ENCODE assay signal across 22 mouse cellular contexts in the genomic region with DNA sequence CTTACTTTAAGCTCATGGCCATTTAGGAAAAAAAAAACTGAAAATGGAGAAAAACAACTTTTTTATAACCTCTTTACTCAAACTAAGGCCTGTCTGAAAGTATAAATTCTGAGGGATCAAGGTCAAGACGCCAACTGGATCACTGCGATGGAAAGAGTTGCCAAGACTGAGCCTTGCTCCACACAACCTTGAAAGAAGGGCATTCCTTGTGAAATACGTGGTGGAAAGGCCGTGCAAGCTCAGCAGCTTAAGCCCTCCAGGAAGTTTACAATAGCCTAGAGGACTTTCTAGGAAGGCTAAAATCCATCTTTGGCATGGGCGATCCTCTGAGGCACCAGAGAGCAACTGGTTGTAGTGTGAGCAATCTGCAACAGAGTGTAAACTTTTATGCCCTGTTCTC. TPM values are rescaled to one million over a fixed set of nuclear protein-coding genes. Genes with fewer than 3 reads are reported as not detected.
DNase-seq lines count a peak whose midpoint lies in the region; ATAC-seq lines count a peak whose summit lies in the region.
"Had no signal": no experiment of that assay in that cellular context is flagged by ENCODE, and none has a peak within 500 bp of the region (broad histone marks: within the 10 kb centered on the region; RNA-seq: fewer than 3 reads in every experiment).

No protein-coding gene starts in this region.

- no peaks in the 10 kb centered on the region for H3K36me3 ChIP-seq in kidney, embryonic 16.5 days (ENCODE audit: insufficient read depth, low read length)
- no peaks in the 10 kb centered on the region for H3K36me3 ChIP-seq in forebrain, embryonic 11.5 days (ENCODE audit: control insufficient read depth, insufficient read depth, low read length)
- H3K36me3 ChIP-seq: heart, embryonic 13.5 days had no signal

- H3K9ac ChIP-seq in kidney, embryonic 16.5 days (replicated peaks; ENCODE audit: low read length) = no peak overlapping the region
- no peak overlapping the region for H3K9ac ChIP-seq in forebrain, embryonic 11.5 days (ENCODE audit: low read length)
- H3K9ac ChIP-seq: forebrain, embryonic 13.5 days; heart, embryonic 13.5 days; hindbrain, embryonic 14.5 days had no signal

- no peak overlapping the region for H3K4me2 ChIP-seq in kidney, embryonic 16.5 days (replicated peaks; ENCODE audit: low read depth, low read length)
- H3K4me2 ChIP-seq in forebrain, embryonic 11.5 days (ENCODE audit: low read depth, low read length, severe bottlenecking) = no peak overlapping the region
- H3K4me2 ChIP-seq: forebrain, embryonic 13.5 days; heart, embryonic 13.5 days; hindbrain, embryonic 14.5 days had no signal

- no peak overlapping the region for H3K4me3 ChIP-seq in kidney, embryonic 16.5 days (ENCODE audit: low read length)
- H3K4me3 ChIP-seq in forebrain, embryonic 11.5 days (ENCODE audit: low read depth, low read length) = no peak overlapping the region
- H3K4me3 ChIP-seq: forebrain, embryonic 13.5 days; heart, embryonic 13.5 days; layer of hippocampus, adult 2 months had no signal

- no peak overlapping the region for H3K27ac ChIP-seq in kidney, embryonic 16.5 days (ENCODE audit: low read length)
- no peak overlapping the region for H3K27ac ChIP-seq in forebrain, embryonic 11.5 days (ENCODE audit: low read depth, low read length)
- H3K27ac ChIP-seq: forebrain, embryonic 13.5 days; heart, embryonic 13.5 days; hindbrain, embryonic 14.5 days; layer of hippocampus, adult 2 months had no signal

- WGBS in kidney, embryonic 16.5 days = 77% methylated on average over 5 of the region's 5 CpGs
- WGBS in forebrain, embryonic 11.5 days = 83% methylated on average over 5 of the region's 5 CpGs

- no peak for ATAC-seq in kidney, embryonic 16.5 days (ENCODE audit: low FRiP score, low TSS enrichment)
- ATAC-seq in forebrain, embryonic 11.5 days (replicated peaks; ENCODE audit: low FRiP score) = no peak
- ATAC-seq: forebrain, embryonic 13.5 days; intestine, embryonic 16.5 days had no signal

- H3K27me3 ChIP-seq in kidney, embryonic 16.5 days (ENCODE audit: insufficient read depth, low read length) = no peaks in the 10 kb centered on the region
- H3K27me3 ChIP-seq in forebrain, embryonic 11.5 days (ENCODE audit: control insufficient read depth, insufficient read depth, low read length) = no peaks in the 10 kb centered on the region
- H3K27me3 ChIP-seq: forebrain, embryonic 13.5 days; heart, embryonic 13.5 days had no signal

- no peaks in the 10 kb centered on the region for H3K4me1 ChIP-seq in kidney, embryonic 16.5 days (ENCODE audit: insufficient read depth, low read length)
- H3K4me1 ChIP-seq in forebrain, embryonic 11.5 days (replicated peaks; ENCODE audit: control insufficient read depth, insufficient read depth, low read length) = no peaks in the 10 kb centered on the region
- H3K4me1 ChIP-seq: forebrain, embryonic 13.5 days had no signal

- H3K9me3 ChIP-seq in kidney, embryonic 16.5 days (ENCODE audit: low read length) = no peaks in the 10 kb centered on the region
- H3K9me3 ChIP-seq in forebrain, embryonic 11.5 days (ENCODE audit: control insufficient read depth, low read length) = no peaks in the 10 kb centered on the region
- H3K9me3 ChIP-seq: forebrain, embryonic 13.5 days; heart, embryonic 13.5 days had no signal

- DNase-seq in kidney, adult 9 months = peak; percentile 9
- peak; percentile 60 for DNase-seq in adrenal gland, adult 2 months
- peak; percentile 56 for DNase-seq in adrenal gland, postnatal 14 days
- peak; percentile 8 for DNase-seq in kidney, postnatal 10 days
- no peak for DNase-seq in forebrain, embryonic 11.5 days (ENCODE audit: low spot score)
- DNase-seq in urinary bladder, postnatal 4 days (ENCODE audit: low spot score in 2 of 2) = no peak
- DNase-seq in right cerebral cortex, postnatal 4 days = no peak
- DNase-seq: cerebellum, adult 9-11 months; gastrocnemius, postnatal 14 days; heart, adult 18-20 months; layer of hippocampus, postnatal 36 days; liver; lung, postnatal 10 days; spleen, adult 18-20 months; thymus, postnatal 36 days had no signal

RNA-seq across cellular contexts. Expression of gene Fbxl7, which starts 27.9 kb away (rescaled TPM):
- polyA plus RNA-seq in kidney, embryonic 16.5 days (2015; fragmentation: Nextera tagmentation; extraction: Ambion mirVana) = 13.1 and 18.1 TPM in 2 replicates
- total RNA-seq in adrenal gland, adult 2 months (2021) = 10 to 100 TPM; 10.8 to 11.2 TPM
- polyA plus RNA-seq in adrenal gland, adult 2 months (2012; rRNA removed) = 9.6 and 11.9 TPM in 2 replicates
- total RNA-seq in adrenal gland, postnatal 14 days (2021) = 9.9 and 11.2 TPM in 2 replicates
- polyA plus RNA-seq in forebrain, embryonic 11.5 days (2014; fragmentation: Nextera tagmentation; extraction: Ambion mirVana) = 13.3 and 15.8 TPM in 2 replicates
- total RNA-seq: megakaryocyte-erythroid progenitor cell, adult 5-6 weeks had no signal

Comparison
In these comparisons a context has a peak if more than half of its experiments do, and no peak if none do; other contexts are left out.
1. DNase-seq: peak in kidney, adult 9 months (single experiment), adrenal gland, adult 2 months (single experiment), adrenal gland, postnatal 14 days (single experiment) and kidney, postnatal 10 days (single experiment); none in forebrain, embryonic 11.5 days (single experiment), urinary bladder, postnatal 4 days (0 of 2) and right cerebral cortex, postnatal 4 days (single experiment).